Mouse (Mus musculus): Measurements from ENCODE around the gene Iqck. TPM values are rescaled to one million over a fixed set of nuclear protein-coding genes. Genes with fewer than 3 reads are reported as not detected.

The Iqck gene
- polyA plus RNA-seq, 1 experiment from 2014 or later: 4.4 TPM

DNA sequence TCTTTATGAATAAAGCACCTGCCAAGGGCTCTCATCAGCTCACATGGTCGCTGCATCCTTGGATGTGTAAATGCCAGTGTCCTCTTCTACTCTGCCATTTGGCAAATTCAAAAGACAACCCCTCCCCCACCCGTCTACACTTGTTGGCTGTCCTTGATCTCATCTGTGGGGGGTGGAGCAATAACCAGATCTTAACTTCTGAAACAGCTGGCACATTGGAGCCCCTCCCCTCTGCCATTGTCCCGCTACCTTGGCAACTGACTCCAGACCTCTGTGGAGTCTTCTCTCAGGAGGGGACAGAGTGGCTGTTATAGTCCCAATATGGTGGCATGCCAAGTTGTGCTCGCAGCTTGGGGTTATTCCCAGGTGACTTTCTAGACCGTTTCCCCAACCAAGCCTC lies 116.8 kb downstream of the Iqck start:
- H3K36me3 ChIP-seq (replicated peaks): peaks cover 60% of the 10 kb centered on the region
- ATAC-seq (ENCODE audit: low FRiP score): peak; percentile 33; the same call in 1 of the 2 replicates
- H3K27me3 ChIP-seq: no peaks in the 10 kb centered on the region
- peaks cover 29% of the 10 kb centered on the region for H3K4me1 ChIP-seq
- H3K9me3 ChIP-seq: no peaks in the 10 kb centered on the region
- H3K4me2 ChIP-seq: no peak overlapping the region
- H3K4me3 ChIP-seq (replicated peaks): no peak overlapping the region
- no peak overlapping the region for H3K9ac ChIP-seq
- WGBS: 65% methylated on average over 5 of the region's 5 CpGs
- H3K27ac ChIP-seq: peak overlapping the region; percentile 39

DNA sequence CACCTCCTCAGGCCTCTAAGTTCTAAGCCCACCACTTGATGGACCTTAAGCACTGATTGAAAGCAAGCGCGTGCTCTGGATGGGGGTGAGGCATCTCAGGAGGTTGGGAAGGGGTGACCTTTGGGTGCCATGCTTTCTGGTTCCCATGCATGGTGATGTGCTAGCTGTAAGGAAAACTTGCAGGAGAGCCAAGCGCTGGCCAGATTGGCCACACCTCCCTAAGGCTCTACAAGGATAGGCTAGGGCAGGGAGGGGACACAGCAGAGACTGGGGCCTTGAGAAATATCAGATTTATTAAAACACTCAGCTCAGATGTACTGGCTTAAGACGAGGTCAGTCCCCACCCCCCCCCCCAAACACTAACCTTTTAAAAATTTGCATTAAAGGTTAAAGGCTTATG lies 117.8 kb downstream of the Iqck start:
- no peak for ATAC-seq (ENCODE audit: low FRiP score)
- H3K27ac ChIP-seq: no peak overlapping the region
- H3K9me3 ChIP-seq: no peaks in the 10 kb centered on the region
- H3K27me3 ChIP-seq: no peaks in the 10 kb centered on the region
- no peak overlapping the region for H3K4me2 ChIP-seq
- H3K9ac ChIP-seq: no peak overlapping the region
- peaks cover 69% of the 10 kb centered on the region for H3K36me3 ChIP-seq (replicated peaks)
- H3K4me3 ChIP-seq (replicated peaks): no peak overlapping the region
- peaks cover 39% of the 10 kb centered on the region for H3K4me1 ChIP-seq
- WGBS: 94% methylated on average over 4 of the region's 4 CpGs

DNA sequence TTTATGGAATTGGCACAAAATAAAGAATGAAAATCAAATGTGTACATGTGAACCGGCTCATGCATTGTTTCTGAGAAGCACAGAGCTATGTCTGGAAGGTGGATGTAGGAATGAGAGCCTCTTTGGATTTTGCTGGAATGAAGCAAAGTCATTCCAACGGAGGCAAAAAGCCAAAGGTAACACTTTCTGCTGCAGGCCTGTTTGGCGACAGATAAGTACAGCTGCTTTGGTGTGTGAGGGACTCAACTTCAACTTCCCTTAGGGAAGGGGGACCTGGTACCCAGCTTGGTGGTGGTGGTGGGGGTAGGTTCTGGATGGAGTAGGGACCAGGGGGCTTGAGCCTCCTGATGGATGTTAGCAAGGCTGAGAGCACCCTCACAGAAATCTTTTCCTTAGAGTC lies 120.3 kb downstream of the Iqck start:
- H3K4me2 ChIP-seq: no peak overlapping the region
- WGBS: 90% methylated on average over 3 of the region's 3 CpGs
- no peak overlapping the region for H3K4me3 ChIP-seq (replicated peaks)
- no peaks in the 10 kb centered on the region for H3K9me3 ChIP-seq
- no peak overlapping the region for H3K9ac ChIP-seq
- no peak for ATAC-seq (ENCODE audit: low FRiP score)
- 0 out of 2 replicates have a peak overlapping the region, but pooled peaks have one; percentile 75 for H3K27ac ChIP-seq
- peaks cover 79% of the 10 kb centered on the region for H3K36me3 ChIP-seq (replicated peaks)
- H3K4me1 ChIP-seq: peaks cover 42% of the 10 kb centered on the region
- H3K27me3 ChIP-seq: no peaks in the 10 kb centered on the region

DNA sequence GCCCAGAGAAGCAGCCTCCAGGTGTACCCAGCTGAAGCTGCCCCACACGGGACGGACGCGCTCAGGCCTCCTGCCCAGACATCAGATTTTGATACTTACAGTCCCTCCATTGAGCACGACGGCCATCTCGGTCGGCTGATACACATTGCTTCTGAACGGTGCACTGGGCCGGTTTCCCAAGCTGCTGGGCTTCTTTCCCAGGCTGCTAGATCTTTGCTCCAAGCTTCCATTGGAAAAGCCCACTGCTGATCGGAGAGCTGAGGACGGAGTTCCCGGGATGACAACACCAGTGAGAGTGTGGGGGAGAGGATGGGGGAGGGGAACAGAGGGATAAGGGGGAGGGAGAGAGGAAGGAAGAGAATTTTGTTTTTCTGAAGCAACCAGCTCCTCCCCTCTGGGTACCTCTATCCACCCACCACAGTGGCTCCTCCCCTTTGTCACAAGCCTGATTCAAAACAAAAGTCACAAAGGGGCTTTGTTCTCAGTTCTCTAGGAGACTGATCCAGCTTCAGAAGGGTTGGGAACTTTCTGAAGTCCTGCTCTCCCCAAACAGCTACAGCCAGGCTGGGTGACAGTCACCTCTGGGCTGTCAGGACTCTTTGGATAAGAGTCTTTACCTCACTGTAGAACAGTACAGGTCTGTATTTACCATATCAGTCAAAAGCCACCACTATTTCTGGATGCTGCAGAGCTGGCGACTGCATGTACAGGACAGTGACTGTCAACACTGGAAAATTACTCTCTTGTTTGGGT lies 121.0 kb downstream of the Iqck start:
- peak overlapping the region; percentile 9; the same call in 1 of the 2 replicates for H3K9ac ChIP-seq
- H3K36me3 ChIP-seq (replicated peaks): peaks cover 79% of the 10 kb centered on the region
- H3K27ac ChIP-seq: peak overlapping the region; percentile 75
- H3K4me3 ChIP-seq (replicated peaks): 0 out of 2 replicates have a peak overlapping the region, but pooled peaks have one; percentile 5
- ATAC-seq (ENCODE audit: low FRiP score): peak; percentile 30; the same call in 1 of the 2 replicates
- peak overlapping the region; percentile 17; the same call in 1 of the 2 replicates for H3K4me2 ChIP-seq
- H3K27me3 ChIP-seq: no peaks in the 10 kb centered on the region
- WGBS: 27% methylated on average over 14 of the region's 14 CpGs
- no peaks in the 10 kb centered on the region for H3K9me3 ChIP-seq
- H3K4me1 ChIP-seq: peaks cover 42% of the 10 kb centered on the region

DNA sequence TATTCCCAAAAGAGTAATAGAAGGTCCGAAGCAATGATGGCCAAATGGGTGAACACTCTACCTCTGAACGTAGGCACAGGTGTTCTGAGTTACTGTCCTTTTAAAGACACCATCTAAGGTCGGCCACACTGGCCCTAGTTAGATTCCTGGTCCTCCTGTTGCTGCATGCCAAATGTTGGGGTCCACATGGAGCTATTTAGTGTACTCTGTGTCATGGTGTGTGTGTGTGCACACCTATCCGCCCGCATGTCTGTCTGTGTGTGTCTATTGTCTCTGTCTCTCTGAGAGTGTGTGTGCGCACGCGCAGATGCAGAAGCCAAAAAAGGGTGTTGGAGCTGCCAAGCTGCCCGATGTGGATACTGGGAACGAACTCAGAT lies 121.6 kb downstream of the Iqck start:
- ATAC-seq (ENCODE audit: low FRiP score): no peak
- Histone ChIP-seq H3K9me3 (no peaks in the 10 kb centered on the region), H3K27ac (peak overlapping the region; percentile 75; the same call in 1 of the 2 replicates), H3K9ac (no peak overlapping the region), H3K4me3 (replicated peaks) (no peak overlapping the region), H3K27me3 (no peaks in the 10 kb centered on the region), H3K4me2 (no peak overlapping the region; the same call in 1 of the 2 replicates), H3K4me1 (peaks cover 42% of the 10 kb centered on the region), H3K36me3 (replicated peaks) (peaks cover 80% of the 10 kb centered on the region)
- 77% methylated on average over 10 of the region's 10 CpGs for WGBS

DNA sequence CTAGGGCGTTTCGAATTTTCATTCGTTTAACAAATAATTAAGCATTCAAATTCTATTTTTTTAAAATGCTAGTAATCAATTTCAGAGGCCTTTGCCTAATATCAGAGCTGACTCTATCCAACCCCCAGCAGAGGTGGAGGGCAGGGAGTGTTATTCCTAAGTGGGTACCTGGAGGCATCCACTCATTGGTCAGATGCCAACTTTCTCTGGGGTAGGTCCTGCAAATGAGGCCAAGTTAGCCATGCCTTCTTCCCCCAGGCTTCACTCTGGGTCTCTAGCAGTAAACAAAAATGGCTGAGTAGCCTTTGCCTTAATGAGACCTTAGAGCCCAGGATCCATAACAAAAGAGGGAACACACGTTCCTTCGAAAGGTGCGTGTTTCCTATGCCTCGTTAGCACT lies 123.6 kb downstream of the Iqck start:
- no peak for ATAC-seq (ENCODE audit: low FRiP score)
- H3K9me3 ChIP-seq: no peaks in the 10 kb centered on the region
- 84% methylated on average over 7 of the region's 7 CpGs for WGBS
- no peaks in the 10 kb centered on the region for H3K27me3 ChIP-seq
- no peak overlapping the region for H3K4me3 ChIP-seq (replicated peaks)
- no peak overlapping the region for H3K27ac ChIP-seq
- H3K36me3 ChIP-seq (replicated peaks): peaks cover 84% of the 10 kb centered on the region
- no peak overlapping the region for H3K9ac ChIP-seq
- no peak overlapping the region for H3K4me2 ChIP-seq
- peaks cover 32% of the 10 kb centered on the region for H3K4me1 ChIP-seq

DNA sequence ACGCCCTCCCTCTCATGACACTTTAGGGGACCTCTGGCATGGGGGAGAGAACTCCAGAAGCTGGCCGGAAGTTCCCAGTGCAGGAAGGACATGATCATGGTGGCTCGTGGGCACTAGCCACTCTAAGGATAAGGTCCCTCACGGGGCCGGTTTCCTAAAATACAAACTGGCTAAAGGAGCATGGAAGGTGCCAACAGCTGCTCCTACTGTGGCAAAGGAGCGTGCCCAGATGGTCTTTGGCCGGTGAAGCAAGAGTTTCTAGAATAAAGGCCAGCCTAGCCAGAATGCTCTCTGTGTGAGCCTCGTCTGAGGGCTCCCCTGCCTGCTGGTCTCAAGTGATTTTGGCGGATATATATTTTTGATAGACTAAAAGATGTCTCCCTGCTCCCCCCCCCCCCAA lies 124.2 kb downstream of the Iqck start:
- Histone ChIP-seq H3K9me3 (no peaks in the 10 kb centered on the region), H3K27me3 (no peaks in the 10 kb centered on the region), H3K4me3 (replicated peaks) (no peak overlapping the region), H3K9ac (no peak overlapping the region), H3K4me1 (peaks cover 32% of the 10 kb centered on the region), H3K4me2 (no peak overlapping the region), H3K36me3 (replicated peaks) (peaks cover 83% of the 10 kb centered on the region), H3K27ac (no peak overlapping the region)
- no peak for ATAC-seq (ENCODE audit: low FRiP score)
- WGBS: 81% methylated on average over 9 of the region's 9 CpGs

DNA sequence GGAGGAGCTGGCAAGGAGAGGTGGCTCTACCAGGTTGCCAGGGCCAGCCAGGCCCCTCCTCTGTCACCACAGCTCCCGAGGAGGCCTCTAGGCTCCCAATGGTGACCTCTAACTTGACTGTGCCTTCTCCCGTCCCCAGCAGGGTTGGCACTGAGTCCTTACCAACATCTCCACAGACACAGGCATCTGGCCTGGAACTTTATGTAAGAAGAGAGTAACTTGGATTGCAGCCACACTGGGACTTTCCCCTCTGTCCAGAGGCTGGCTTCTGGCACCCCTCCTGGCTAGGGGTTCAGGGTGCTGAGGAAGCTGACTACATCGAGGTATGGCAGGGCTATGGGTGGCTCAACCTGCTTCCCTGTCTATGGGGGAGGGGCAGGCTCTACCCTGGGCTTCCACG lies 125.8 kb downstream of the Iqck start:
- 81% methylated on average over 4 of the region's 4 CpGs for WGBS

DNA sequence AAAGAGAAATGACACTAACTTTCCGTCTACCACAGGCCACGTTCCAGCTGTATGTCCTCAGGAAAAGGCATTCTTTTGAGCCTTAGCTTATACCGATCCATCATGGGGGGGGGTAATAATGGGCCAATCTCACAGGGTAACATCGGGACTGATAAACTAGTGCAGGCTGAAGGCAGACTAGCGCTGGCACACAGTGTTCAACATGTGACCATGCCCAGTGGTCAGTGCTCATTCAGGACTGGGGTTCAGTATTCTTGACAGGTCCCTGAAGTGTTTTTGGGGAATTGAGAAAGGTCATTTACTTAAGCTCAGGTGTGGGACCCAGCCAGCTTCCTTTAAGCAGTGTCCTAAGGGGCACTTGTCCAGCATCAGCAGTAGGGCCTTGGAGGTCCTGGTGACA lies 126.3 kb downstream of the Iqck start:
- Histone ChIP-seq H3K4me2 (no peak overlapping the region), H3K9ac (no peak overlapping the region), H3K4me1 (peaks cover 30% of the 10 kb centered on the region), H3K36me3 (replicated peaks) (peaks cover 66% of the 10 kb centered on the region), H3K27ac (no peak overlapping the region), H3K27me3 (no peaks in the 10 kb centered on the region), H3K9me3 (no peaks in the 10 kb centered on the region), H3K4me3 (replicated peaks) (no peak overlapping the region)
- ATAC-seq (ENCODE audit: low FRiP score): no peak
- WGBS: 92% methylated on average over 5 of the region's 5 CpGs

More for the DNA sequence above, 125.8 kb downstream of the Iqck start:
- peaks cover 67% of the 10 kb centered on the region for H3K36me3 ChIP-seq (replicated peaks)
- no peak for ATAC-seq (ENCODE audit: low FRiP score)
- no peaks in the 10 kb centered on the region for H3K9me3 ChIP-seq
- H3K4me2 ChIP-seq: no peak overlapping the region
- no peak overlapping the region for H3K9ac ChIP-seq
- peaks cover 30% of the 10 kb centered on the region for H3K4me1 ChIP-seq
- no peaks in the 10 kb centered on the region for H3K27me3 ChIP-seq
- H3K4me3 ChIP-seq (replicated peaks): no peak overlapping the region
- no peak overlapping the region for H3K27ac ChIP-seq

DNA sequence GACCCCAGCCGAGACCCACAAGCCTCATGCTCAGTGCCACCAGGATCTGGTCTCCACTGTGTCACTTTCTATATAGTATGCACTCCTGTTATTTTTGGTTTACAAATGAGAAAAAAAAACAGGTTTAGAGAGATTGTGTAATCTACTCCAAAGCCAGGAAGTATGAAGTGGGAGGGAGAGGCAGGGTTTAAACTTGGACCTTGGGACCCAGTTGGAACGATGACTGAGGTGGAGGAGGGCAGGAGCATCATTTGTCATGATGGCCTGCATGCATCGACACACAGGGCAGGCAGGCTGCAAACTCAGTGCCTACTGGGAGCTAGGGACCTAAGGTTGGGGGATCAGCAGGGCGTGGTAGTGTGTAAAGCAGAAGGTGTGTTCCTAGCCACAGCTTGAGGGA lies 127.0 kb downstream of the Iqck start:
- H3K4me3 ChIP-seq (replicated peaks): no peak overlapping the region
- WGBS: 95% methylated on average over 4 of the region's 4 CpGs
- no peak overlapping the region for H3K27ac ChIP-seq
- H3K36me3 ChIP-seq (replicated peaks): peaks cover 61% of the 10 kb centered on the region
- H3K4me2 ChIP-seq: no peak overlapping the region
- H3K27me3 ChIP-seq: no peaks in the 10 kb centered on the region
- ATAC-seq (ENCODE audit: low FRiP score): no peak
- peaks cover 24% of the 10 kb centered on the region for H3K4me1 ChIP-seq
- no peaks in the 10 kb centered on the region for H3K9me3 ChIP-seq
- H3K9ac ChIP-seq: no peak overlapping the region

DNA sequence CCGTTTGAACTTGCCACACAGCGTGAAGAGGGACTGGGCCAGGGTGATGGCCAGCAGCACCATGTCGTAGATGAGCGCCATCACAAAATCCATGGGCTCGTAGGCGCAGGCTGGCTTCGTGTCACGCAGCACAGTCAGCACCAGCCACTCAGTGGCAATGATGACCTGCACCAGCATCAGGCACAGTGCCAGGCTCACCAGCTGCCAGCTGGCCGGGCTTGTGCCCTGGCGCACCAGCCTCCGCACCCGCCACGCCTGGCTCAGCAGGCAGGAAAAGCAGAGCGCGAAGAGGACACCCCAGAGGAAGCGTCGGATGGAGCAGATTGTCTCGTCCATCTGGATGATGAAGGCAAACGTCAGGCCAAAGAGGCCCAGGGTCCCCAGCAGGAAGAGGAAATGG lies 128.4 kb downstream of the Iqck start:
- Histone ChIP-seq H3K36me3 (replicated peaks) (peaks cover 55% of the 10 kb centered on the region), H3K9me3 (no peaks in the 10 kb centered on the region), H3K9ac (no peak overlapping the region), H3K4me2 (no peak overlapping the region), H3K4me1 (peaks cover 13% of the 10 kb centered on the region), H3K27me3 (no peaks in the 10 kb centered on the region), H3K27ac (no peak overlapping the region), H3K4me3 (replicated peaks) (no peak overlapping the region)
- WGBS: 91% methylated on average over 19 of the region's 19 CpGs
- no peak for ATAC-seq (ENCODE audit: low FRiP score)

DNA sequence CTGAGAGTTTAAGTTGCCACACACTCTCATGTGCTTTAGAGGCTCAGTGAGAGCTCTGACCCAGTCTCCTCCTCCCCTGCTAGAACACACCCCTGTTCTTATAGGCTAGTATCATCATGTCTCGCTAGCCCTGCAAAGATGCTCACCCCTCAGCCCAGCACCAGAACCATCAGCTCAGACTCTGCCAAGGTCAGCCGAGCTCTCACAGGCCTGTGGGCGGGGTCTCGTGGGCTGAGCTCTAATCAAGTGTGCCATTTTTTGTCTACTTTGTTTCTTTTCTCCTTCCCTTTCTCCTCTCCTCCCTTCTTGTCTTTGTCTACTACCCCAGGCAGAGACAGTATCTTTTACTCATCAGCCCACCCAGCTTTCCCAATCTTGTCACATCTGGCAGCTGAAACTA lies 130.2 kb downstream of the Iqck start:
- peaks cover 30% of the 10 kb centered on the region for H3K4me1 ChIP-seq
- H3K27ac ChIP-seq: no peak overlapping the region
- no peaks in the 10 kb centered on the region for H3K9me3 ChIP-seq
- no peak overlapping the region for H3K4me3 ChIP-seq (replicated peaks)
- no peaks in the 10 kb centered on the region for H3K27me3 ChIP-seq
- 79% methylated on average over 4 of the region's 4 CpGs for WGBS
- ATAC-seq (ENCODE audit: low FRiP score): no peak
- H3K36me3 ChIP-seq (replicated peaks): peaks cover 42% of the 10 kb centered on the region
- no peak overlapping the region for H3K4me2 ChIP-seq
- H3K9ac ChIP-seq: no peak overlapping the region

DNA sequence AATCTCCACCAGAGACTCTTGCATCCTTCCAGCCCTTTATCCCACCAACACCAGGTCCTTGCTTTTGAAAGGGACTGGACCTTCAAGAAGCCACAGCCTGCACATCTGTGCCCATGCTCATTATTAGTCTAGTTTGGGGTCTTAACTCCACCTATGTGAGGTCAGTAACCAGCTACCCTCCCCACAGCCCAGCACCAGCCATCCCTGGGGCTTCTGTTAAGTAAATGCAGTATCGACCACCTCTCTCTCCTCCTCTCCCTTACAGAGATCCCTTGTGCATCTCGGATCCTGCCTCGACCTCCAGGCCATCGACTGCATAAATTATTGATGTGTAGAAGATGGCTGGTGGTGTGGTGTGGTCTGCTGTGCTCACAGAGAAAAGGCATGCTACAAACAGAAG lies 130.8 kb downstream of the Iqck start:
- H3K27me3 ChIP-seq: no peaks in the 10 kb centered on the region
- H3K4me3 ChIP-seq (replicated peaks): no peak overlapping the region
- no peaks in the 10 kb centered on the region for H3K9me3 ChIP-seq
- 75% methylated on average over 4 of the region's 4 CpGs for WGBS
- H3K27ac ChIP-seq: no peak overlapping the region
- H3K36me3 ChIP-seq (replicated peaks): peaks cover 36% of the 10 kb centered on the region
- peaks cover 36% of the 10 kb centered on the region for H3K4me1 ChIP-seq
- no peak for ATAC-seq (ENCODE audit: low FRiP score)
- H3K9ac ChIP-seq: no peak overlapping the region
- H3K4me2 ChIP-seq: no peak overlapping the region

Data from forebrain, embryonic 12.5 days (tissue).